Mouse (Mus musculus): ENCODE measurements around the gene Gm13941.

Gene Gm13941

GRCm38 (mm10) chr2:111105882-111106281, at the start of gene Gm13941:
Gm13941 (minus strand) TSS chr2:111105982.
- no peak for DNase-seq (ENCODE audit: low read depth, low spot score)

GRCm38 (mm10) chr2:111152836-111153235, 47.1 kb upstream of the Gm13941 start, which contains the start of gene Gm15130:
Gm15130 (minus strand) TSS chr2:111152936.
- no peak for DNase-seq (ENCODE audit: low read depth, low spot score)

DNA sequence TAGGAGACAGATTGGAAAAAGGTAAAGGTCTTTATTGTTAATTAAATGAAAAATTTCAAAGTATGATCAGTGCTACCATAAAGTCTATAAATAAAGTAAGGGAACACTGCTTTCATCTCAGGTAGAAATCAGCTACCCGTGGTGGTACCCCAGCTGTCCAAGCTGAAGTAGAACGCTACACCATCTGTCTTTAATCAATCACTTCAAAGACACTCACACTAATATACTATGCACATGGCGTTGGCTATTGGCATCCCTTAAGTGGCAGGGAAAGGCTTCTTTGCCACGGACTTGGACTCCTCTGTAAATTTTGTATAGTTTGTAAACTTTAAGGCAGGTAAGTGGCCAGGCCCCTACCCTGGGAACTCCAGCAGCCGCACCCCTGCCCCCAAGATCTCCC, 30.0 kb upstream of the Gm13941 start:
- no peak for DNase-seq (ENCODE audit: low read depth, low spot score)

DNA sequence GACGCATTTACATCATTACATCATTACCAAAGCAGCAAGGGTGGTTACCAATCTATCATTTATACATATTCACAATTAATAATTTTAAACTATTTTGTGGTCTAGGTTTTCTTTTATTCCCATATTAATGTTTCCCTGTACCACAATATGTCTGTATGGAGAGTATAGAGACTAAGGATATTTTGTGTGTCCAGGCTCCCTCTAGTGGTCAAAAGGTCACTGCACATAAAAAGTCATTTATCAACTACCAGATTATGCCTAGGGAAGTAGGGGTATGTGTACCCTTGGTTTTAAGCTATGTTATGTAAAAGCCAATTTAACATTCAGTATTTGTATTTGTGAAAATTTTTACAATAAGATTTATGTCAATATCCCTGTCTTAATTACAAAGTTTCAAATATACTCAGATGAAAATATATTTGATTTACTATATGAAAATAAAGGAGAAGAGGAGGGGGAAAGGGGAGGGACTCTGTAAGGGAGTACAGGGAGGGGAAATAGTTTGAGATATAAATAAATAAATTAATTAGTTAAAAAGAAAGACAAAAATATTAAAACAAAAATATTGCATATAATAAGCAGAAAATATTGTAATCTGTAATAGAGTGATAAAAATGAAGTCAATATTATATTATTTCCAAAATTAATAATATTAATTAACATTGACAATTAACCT, 47.1 kb downstream of the Gm13941 start:
- peak; percentile 30 for DNase-seq (ENCODE audit: low read depth, low spot score)
